Mouse (Mus musculus) testis, postnatal 14 days (tissue): Measurements from ENCODE around the gene Ptprc.

Source experiments
- DNase-seq: peaks from one replicate; pipeline ENCODE4 v3.0.0; 2021; ENCODE audit warnings: low spot score

Gene Ptprc

DNA sequence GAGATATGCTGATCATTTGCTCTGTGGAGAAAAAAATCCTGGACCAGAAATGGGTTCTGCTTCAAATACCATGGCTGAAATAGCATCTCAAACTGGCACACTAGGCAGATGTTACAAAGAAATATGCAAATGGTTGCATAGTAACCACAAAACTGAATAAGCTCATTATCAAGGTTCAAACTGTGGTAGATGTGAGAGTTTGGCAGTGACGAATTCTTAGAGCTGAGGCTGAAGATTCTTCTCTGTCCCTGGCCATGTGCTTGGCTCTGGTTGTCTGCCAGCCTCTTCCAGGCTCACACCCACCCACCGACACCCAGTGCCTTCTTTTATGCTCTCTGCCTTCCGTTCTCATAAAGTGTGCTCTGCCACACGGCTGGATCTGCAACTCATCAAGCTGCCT is 26.7 kb downstream of the Ptprc start:
- no peak for DNase-seq

DNA sequence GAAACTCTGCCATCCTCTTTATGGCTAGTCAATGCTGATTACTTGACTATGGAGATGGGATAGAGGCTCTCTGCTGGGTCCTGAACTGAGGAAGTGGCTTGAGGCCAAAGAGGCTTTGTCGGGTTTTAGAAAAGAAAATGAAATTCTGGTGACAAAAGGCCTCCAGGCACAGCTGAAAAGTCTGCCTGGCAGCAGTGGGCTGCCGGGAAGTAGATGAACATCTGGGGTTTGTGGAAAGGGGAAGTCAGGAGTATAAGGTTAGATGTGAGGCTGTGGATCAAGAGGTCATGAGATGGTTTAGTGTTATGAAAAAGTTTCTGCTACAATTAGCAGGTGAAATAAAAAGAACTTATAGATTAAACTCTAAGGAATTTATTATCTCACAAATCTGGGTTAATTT is 29.9 kb downstream of the Ptprc start:
- no peak for DNase-seq

DNA sequence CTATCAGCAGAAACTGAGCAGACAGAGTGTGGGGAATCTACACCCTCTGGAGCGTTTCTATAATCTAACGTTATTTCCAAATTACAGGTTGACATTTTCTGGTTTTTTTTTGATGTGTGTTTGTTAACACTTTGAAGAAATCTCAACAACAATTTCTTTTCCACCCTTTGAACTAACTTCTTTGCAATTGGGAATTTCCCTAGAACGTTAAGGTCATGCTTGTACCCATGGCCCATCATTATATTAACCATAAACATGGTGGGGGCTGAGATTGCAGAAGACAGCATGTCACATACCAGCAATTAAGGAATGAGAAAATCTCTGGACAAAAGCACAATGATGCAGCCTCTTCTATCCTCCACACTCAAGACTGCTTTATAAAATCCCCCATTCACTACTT is 30.4 kb downstream of the Ptprc start:
- DNase-seq = no peak

DNA sequence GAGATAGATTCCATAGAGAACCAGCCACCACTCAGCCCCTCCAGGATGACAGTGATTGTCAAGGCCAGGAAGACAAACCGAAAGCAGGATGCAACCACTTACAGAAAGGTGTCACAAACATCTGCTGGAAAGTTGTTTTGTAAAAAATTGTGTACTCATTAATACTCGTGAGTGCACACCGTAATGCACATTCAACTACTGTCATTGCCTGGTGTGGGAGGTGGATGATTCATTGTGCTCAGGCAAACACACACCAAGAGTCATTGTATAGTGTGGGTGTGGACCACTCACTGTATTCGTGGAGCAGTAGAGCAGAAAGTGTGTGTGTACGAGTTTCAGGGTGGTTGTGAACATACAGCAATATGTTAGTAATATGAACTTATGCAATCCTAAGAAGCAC is 31.1 kb downstream of the Ptprc start:
- DNase-seq = no peak

DNA sequence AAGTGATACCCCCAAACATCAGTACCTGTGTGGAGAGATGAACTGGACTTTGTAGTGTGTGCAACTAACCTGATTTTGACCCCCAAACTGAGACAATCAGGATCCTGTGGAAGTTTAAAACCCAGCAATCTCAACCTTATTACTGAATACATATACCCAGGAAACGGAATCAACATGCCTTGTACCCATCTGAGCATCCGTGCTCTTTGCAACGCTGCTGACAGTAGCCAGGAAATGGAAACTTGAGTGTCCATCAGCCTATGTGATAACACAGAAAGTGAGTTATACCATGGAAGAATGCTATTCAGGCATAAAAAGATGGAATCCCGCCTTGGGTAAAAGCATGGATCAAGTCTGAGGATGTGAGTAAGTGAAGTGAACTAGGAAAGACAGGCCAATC is 34.7 kb downstream of the Ptprc start:
- DNase-seq = no peak

DNA sequence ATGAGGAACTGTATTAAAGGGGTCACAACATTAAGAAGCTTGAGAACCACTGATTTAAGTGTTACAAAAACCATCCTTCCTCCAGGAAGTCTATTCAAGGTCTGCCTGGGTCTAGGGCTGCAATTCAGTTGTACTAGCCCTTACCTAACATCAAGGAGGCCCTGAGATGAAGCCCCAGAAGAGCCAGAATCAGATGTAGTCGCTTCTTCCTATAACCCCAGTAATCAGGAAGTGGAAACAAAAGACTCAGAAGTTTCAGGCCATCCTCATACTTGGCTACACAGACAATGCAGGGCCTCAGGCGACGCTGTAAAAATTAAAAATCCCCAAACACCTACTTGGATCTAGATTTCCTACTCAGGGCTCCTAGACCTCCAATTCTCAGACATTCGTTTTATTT is 37.8 kb downstream of the Ptprc start:
- DNase-seq = no peak

DNA sequence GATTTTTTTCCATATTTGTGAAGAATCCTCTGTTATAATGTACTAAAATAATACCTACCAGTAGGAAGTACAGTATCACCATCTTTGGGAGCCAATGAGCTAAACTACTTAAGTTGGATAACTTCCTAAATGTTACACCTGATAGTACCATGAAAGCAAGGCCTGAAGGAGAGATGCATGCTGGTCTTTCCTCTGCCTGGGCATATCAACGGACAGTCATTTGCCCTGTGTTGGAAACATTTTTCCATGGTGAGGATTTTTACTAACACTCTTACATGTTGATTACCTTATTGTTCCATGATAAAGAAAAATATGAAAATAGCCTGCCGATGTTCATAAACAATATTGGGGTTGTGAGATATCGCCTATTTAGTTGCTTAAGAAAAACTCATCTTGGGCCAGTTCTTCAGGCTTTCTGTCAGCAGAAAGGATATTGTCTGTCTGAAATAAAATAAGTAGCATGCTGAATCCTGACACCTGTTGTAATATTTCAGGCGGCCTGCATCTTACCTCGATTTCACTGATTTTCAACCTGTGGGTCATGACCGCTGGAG is 38.4 kb downstream of the Ptprc start:
- no peak for DNase-seq

DNA sequence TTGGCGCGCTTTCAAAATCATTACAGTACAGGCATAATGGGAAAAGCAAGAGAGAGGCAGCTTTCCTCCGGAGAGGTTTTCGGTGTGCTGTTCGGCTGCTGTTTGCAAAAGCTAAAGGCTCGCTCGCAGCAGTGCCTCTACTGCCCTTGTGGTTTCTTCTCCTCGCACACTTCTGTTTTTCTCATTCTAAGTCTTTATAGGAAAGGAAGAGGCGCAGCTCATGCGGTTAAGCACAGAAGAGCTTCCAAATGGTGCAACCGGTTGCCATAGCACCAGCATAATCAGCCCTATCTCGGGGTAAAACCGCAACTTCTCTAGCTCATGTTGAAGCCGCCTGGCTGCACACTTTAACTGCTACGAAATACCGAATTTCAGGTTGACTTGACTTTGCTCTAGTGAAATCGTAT is 39.1 kb downstream of the Ptprc start:
- peak; percentile 6 for DNase-seq

DNA sequence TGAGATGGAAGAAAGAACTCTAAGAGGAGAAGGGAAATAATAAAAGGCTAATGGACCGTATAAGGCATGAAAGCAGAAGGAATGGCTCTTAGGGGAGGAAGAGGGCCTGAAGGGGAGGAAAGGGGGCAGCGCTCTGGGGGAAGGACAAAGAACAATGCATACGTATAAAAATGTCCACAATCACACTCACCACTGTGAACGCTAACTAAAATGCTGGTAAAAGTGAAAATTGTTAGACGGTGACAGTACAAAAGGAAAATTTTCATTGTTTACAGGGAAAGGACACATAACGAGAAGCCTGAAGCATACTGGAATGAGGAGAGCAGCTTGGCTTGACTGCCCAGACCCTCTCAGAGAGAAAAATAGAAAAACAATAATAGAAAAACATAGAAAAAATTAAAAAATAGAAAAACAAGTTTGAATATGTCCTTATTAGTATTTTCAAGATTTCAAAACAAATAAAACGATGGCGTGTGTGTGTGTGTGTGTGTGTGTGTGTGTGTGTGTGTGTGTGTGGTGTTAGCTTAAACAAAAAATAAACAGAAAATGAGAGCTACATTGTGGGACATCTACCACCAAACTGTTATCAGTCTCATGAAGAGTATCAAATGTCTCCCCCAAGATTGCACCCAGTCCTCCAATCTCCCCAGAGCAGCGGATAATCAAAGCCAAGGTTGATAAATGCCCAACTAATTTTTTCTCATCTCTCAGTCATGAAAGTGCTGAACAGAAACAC is 39.7 kb downstream of the Ptprc start:
- no peak for DNase-seq

DNA sequence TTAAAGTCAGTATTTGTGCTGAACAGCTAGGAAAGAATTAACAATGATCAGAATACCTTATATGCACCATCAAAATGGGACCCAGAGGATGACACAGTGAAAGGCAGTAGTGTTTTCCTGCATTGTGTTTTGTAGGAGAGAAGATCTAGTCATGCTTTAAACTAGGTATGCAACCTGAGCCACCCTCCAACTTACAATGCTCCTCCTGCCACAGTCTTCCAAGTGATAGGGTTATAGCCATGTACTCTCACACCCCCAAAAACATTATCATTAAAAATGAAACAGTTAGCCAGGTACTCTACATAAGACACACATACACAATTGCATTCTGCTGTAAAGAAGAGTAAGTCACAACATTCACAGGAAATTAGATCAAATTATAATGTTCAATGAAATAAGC is 40.4 kb downstream of the Ptprc start:
- no peak for DNase-seq

DNA sequence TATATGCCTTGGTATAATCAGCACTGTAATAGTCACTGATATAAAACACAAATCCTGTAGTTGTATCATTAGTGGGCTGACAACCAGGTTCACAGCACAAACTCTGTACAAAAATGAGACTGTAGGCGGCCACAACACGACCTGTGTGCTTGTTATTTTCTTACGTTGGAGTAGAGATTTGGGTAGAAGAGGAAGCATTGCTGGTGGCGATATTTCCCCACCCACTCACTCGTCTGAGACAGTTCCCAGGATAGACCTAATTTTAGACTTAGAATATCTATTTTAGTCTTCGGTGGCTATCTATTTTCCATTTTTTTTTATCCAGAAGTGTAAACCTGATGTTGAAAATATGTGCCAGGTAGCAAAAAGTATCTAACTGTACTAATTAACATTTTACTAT is 41.2 kb downstream of the Ptprc start:
- DNase-seq = no peak

DNA sequence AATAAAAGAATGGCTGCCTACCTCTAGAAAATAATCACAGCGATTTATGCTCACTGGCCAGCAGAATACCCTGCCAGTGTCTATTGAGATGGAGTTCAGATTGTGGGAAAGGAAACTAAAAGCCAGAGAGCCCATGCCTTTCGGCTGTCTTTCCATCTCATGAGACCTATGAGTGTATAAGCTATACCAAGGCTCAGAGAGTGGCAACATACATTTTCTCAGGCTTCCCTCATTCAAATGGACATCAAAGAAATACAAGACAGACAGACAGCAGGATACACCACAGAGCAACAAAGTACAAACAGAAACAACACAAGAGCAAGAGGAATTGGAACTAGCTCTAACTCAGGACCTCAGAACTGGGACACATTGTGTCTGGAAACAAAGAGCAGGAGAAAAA is 43.8 kb downstream of the Ptprc start:
- no peak for DNase-seq

DNA sequence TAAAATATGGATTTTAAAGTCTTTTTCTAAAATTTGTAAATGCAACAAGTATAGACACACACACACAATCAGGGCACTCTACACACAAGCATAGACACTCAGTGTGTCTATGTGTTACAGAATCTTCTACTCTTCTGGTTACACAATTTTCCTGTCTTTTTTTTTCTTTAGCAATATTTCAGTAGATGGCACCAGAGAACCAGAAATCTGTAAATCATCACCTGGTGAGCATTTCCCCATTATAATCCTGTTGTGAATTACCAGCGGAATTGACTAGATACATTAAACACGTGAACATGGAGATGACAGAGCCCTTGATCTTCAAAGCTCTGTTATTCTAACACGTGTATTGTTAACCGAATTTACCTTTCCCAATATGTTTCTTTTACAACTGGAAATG is 45.4 kb downstream of the Ptprc start:
- no peak for DNase-seq

DNA sequence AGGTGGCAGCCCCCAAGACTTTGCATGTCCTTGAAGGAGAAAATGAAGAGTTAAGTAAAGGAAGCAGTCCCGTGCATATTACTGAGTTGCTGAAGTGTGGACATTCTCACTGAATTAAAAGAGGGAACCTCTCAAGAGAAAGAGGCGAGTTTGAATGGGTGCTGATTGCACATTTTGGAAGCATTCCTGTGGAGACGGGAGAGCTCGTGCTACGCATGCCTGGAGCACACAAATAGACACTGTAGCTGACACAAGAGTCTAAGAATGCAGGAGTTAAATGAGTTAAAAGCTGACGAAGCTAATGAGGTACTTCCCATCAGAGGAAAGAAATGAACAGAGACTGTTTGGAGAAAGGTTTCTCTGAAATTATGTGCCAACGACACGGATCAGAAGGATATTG is 48.7 kb downstream of the Ptprc start:
- DNase-seq = no peak

DNA sequence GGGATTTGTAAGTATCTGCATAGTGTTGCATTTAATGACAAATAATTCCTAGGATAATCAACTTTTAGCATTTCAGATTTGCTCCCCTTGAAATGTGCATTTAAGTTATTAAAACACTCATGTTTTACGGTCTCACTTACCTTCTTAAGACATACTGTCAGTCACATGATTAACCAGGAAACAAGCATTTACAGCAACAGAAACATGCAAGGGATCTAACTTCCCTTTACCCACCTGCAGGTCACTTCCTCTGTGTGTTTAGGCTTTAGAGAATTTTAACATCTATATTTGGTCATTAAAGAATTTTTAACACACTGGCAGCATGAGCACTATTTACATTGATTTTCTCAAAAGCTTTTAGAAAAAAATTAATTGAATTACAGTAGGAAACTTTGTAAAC is 50.2 kb downstream of the Ptprc start:
- DNase-seq = no peak

DNA sequence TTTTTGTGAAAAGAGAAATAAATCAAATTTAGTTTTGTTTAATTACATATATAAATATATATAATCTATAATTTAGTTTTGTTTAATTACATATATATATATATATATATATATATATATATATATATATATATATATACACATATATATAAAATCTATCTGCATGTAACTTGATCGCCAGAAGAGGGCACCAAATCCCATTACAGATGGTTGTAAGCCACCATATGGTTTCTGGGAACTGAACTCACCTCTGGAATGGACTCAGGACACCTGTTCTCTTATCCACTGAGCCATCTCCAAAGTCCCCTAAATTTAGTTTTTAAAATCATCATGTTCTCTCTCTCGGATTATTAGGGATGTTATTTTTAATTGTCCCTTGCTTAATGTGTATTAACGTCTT is 51.6 kb downstream of the Ptprc start:
- DNase-seq = no peak

DNA sequence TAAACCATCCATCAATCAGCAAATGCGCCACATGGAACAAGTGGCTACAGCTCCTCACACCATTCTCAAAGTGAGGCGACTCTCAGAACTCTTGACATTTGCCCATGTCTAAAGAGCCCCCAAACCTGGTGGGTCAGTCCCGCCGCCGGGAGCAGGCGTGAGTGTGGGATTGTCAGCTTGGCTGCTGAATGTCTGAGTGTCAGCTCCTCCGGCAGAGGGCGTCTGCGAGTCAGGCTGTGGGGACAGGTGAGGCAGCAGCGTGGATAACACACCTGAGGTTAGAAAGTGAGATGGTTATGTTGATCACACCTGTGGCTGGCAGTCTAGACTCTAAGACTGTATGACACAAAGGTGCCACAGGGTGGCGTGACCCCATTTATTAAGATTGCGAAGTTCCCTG is 55.6 kb downstream of the Ptprc start:
- DNase-seq = no peak

DNA sequence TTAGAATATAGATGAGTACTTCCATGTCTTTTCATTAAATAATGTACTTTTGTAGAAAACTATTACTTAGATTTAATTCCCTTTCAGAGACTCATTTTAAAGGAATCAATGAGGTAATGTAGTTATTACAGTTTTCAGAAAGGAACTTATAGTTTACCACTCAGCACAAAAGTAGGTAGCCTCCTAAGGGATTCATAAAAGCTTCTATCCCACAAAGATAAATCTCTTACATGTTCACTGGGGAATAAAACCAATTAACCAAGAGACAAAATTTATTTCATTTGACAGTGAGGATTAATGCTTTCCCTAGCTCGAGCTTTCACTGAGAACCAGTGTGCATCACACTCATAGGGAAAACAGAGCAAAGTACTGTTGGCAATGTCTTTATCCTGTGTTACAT is 82.3 kb downstream of the Ptprc start:
- DNase-seq = no peak

DNA sequence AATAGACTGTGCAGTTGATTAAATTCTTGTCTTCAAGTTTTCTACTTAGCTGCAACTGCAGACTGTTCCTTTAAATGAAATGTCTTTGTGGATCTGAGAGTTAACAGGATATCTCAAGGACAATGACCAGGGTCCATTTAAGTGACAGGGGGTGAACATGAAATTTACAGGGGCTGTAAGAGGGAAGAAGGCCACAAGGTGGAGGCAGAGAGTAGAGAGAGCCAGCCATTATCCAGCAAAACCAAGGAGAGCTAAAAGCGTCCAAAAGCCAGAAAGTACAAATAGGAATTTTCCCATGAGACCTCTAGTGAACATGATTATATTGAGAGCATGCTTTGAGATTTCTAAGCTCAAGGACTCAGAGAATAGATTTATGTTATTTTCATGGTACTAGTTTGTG is 89.7 kb downstream of the Ptprc start:
- no peak for DNase-seq

DNA sequence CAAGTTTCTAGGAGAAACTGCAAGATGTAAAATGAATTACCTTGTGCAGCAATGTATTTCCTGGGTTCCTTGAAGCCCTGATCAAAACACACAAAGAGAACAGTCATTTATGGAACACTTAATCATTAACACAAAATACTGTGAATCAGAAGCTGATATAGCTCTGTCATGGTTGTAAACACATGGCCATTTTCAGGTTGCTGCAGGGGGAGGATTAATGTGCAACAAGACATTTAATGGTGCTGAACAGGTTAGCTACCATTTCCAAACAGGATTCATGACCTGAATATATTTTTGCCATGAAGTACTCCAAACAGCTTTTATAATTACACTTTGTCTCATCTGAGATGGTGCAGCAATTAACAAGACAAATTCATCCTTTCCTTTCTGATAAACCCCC is 91.8 kb downstream of the Ptprc start:
- DNase-seq = no peak

DNA sequence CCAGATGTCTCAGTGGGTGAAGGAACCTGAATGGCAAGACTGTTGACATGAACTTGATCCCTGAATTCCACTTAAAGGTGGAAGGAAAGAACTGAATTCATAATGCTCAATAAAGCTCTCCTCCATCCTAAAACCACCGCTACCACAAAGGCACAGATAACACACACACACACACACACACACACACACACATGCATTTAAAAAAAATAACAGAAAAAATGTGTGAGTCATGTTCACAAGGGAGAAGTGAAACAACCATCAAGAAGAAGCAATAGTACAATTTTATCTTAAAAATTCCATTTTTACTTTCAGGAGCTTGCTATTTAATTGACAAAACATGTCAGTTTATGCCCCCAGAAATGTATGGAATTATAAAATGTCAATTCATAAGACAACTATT is 95.2 kb downstream of the Ptprc start:
- no peak for DNase-seq

DNA sequence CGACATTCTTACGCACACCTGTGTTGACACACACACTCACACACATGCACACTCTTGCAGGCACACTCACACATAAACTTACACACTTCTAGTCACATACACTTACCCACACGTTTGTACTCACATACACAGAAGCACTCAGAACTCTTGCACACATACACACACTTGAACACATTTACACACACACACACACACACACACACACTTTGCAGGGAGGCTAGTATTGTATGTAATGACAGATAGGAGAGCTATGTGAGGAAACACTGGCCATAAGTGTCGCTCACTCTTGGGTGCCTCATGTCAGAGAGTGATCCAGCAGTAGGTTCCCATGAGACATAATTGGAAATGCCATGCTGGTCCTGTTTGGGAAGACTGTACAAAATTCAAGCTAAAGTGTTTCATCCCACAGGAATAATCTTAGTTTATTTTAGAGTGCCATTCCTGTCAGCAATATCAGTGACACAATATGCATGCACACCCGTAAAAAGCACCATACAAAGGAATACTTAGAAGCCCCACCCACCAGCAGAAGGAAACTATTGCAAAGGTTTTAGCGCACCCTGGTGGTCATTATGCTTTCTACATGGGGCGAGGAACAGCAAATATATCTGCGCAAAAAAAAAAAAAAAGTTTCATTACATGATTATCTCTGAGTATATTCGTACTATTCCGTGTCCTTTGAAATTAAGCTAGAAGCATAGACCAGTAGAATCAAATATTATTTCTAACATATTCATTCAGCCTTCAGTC is 131.1 kb downstream of the Ptprc start:
- peak; percentile 42 for DNase-seq

DNA sequence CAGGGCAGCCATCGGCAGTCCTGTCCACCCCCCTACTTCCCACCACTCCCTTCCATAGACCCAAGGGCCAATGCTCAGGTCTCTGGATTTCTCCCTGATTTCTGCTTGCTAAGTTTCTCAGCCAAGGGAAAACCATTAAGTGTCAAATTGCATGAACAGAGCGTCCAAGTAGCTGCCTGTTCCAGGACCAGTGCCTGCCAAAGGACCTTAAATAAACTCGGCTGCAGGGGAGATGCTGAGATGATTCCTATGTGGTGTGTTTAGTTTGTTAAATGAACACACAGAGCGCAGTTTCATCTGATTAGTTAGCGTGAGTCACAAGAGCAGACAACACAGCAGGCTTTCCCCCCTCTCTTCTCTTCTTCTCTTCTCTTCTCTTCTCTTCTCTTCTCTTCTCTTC is 135.0 kb downstream of the Ptprc start:
- DNase-seq = peak; percentile 9

DNA sequence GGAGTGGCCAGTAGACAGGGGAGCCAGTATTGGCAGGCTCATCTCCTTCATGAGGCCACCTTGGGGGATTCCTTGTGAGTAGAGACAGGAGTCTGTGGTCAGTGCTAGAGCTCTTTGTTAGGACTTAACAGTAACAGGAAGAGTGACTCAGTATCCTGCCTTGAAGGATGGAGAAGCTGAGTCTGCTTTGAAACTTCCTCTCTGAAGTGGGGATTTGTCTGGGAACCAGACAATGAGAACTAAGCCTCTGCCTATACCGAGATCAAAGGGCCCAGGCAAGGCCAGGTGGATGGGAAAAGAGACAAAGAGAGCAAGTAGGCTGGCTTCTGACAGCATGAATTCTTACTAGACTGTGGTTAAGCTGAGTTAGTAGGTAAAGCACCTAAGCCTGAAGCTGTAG is 136.3 kb downstream of the Ptprc start:
- DNase-seq = no peak
